Mouse (Mus musculus) lung, adult 2 months (tissue): ENCODE measurements at regions not wholly inside any gene's neighbourhood (a gene's known extent, or its start where the extent isn't known, plus 50 kb on each side); places are given as distances from the start of the nearest gene placed in this dataset.

Experiments
- CTCF ChIP-seq: fragments of 200-500 bp; IDR thresholded peaks from 2 replicates; pipeline ENCODE4 v1.5.1; 2011; ENCODE audit warnings: mild to moderate bottlenecking, low read length, control low read depth; ENCODE audit not compliant: insufficient read depth
- POLR2A ChIP-seq: fragments of 200-500 bp; IDR thresholded peaks from 2 replicates; pipeline ENCODE4 v1.6.1; 2011; ENCODE audit warnings: low read depth, mild to moderate bottlenecking, control low read depth, low read length, borderline replicate concordance; ENCODE audit errors: extremely low read depth

DNA sequence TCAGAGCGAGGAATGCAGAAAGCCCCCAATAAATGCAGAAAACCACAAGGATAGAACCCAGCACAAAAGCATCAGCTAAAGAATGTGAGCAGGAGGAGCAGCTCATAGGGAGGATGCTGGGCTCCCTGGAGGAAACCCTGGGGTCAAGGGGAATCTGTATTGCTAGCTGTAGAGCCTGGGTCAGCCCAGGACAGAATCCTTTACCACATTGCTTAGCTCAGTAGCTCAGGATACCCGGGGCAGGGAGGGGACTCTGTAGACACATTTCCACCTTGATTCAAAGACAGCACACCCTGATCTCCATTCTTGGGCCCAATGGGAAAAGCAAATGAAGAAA is 187.7 kb downstream of the Bcl2l11 start:
- TF ChIP-seq CTCF (no peak), POLR2A (no peak)
